Mouse (Mus musculus) heart, postnatal 36 days (tissue): Measurements from ENCODE around the gene Srcap. TPM values are rescaled to one million over a fixed set of nuclear protein-coding genes. Genes with fewer than 3 reads are reported as not detected.
"Not testable (repeated sequence)": the region's sequence is repeated elsewhere in the genome, so short reads cannot be mapped to it uniquely, and the experiment has no call there.

Source experiments
- DNase-seq, 2 experiments: peaks; one replicate each; pipeline ENCODE4 v3.0.0; 2021 to 2022
- intact Hi-C: fragments of 180-260 bp; cut with DNase I; formaldehyde crosslinking; loops from one replicate; pipeline ENCODE4 v1.15.1; 2025
- total RNA-seq, 2 experiments: library from RNA; stranded (reverse); gene quantifications; 2 replicates each; pipeline ENCODE4 v1.2.3; 2021

Srcap gene
- 10 to 100 TPM; 52.1 to 58.8 TPM for total RNA-seq

- intact Hi-C loops: loop anchor here (2.0 to 5.0 kb wide), 2 partner anchors 29 to 255 kb away; no protein-coding TSS in a partner anchor
- DNase-seq: peak; percentile 92 to 94
These were observed at the start of gene Srcap for GRCm38 (mm10) chr7:127511808-127512230. Gene Srcap, plus strand, starts transcription at chr7:127511983.

DNA sequence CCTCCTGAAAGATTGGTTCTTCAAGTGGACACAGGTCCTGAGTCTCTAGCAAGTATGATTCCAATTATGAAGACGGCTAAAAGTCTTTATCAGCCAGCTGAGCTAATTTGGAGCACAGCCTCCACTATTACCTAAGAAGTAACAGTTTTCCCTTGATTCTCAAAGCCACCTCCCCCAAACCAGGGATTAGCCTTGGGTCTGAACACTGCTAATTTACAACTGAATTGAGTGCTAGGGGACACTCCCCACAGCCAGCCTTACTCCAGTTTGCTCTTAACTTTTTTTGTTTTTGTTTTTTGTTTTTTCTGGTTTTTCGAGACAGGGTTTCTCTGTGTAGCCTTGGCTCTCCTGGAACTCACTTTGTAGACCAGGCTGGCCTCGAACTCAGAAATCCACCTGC, 46.6 kb upstream of the Srcap start:
- no peak for DNase-seq
- intact Hi-C loops: no loop called here

DNA sequence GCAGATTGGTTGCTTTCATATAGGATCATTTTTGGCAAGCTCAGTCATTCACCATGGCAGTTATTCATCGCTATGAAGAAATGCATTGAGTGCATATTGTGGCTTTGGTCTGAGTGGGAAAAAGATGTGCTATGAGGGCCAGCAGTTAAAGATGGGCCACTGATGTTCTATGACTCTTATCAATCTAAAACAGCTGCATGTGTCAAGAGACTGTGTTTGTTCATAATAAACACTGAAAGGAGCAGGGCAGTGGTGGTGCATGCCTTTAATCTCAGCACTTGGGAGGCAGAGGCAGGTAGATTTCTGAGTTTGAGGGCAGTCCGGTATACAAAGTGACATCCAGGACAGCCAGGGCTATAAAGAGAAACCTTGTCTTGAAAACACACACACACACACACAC, 46.1 kb upstream of the Srcap start:
- intact Hi-C loops, DNase-seq: not testable (repeated sequence)

GRCm38 (mm10) chr7:127466606-127467005, 45.2 kb upstream of the Srcap start:
- intact Hi-C loops: no loop called here

GRCm38 (mm10) chr7:127470011-127470715, 41.6 kb upstream of the Srcap start:
- DNase-seq: peak; percentile 38 to 39
- intact Hi-C loops: loop anchor here (2.0 to 10.0 kb wide), 4 partner anchors 21 to 445 kb away; partner anchors contain the start of genes Gm42742, Maz, Prrt2 and Zfp688

More at GRCm38 (mm10) chr7:127466606-127467005, 45.2 kb upstream of the Srcap start:
- DNase-seq: no peak

DNA sequence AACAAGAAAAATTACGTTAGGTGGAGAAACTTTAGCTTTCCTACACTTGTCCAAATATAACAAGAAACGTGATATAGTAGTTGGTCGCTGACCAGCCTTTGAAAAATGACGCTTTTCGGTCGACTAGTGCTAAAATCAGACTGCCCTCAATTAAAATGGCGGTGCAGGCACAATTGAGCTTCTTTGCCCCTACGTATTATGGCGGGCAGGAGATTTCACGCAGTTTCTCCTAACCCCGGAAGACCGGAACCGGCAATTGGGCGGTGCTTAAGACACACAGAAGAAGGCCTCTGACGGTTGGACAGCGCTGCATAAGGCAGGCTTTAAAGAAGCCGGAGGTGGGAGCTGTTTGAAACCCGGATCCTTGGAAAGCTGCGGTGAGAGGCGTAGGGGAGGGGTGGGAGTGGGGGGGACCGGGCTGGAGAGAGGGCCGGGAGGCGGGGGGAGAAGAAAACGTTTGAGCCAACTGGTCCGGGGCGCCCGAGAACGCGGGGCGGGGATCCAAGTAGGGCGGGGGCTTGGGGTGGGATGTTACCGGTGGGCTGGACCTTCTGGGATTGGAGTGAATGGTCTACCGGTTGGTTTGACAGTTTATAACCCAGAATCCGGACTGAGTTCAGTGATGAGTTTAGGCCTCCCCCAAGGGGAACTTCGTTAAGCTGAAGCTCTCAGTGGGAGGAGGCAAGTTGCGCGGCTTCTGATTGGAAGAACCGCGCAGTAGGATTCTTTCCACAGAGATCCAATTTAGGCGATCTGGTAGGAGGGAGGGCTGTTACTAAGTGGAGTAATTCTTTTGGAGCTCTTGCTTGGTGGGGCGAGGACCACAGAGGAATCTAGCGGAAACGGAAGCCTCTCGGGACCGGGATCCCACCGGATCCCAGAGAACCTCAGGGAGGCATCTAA, 40.8 kb upstream of the Srcap start:
- DNase-seq: peak; percentile 87 to 88
- intact Hi-C loops: loop anchor here (2.0 to 10.0 kb wide), 4 partner anchors 22 to 446 kb away; partner anchors contain the start of genes Gm42742, Maz, Prrt2 and Zfp688

- intact Hi-C loops: loop anchor here (2.0 to 10.0 kb wide), 4 partner anchors 23 to 447 kb away; partner anchors contain the start of genes Gm42742, Maz, Prrt2 and Zfp688
- no peak for DNase-seq
These were observed 40.2 kb upstream of the Srcap start for GRCm38 (mm10) chr7:127471646-127472010.

GRCm38 (mm10) chr7:127472060-127472459, 39.7 kb upstream of the Srcap start:
- intact Hi-C loops: loop anchor here (5.0 to 10.0 kb wide), 2 partner anchors 65 to 447 kb away; partner anchors contain the start of genes Gm42742, Maz, Prrt2 and Zfp764
- no peak for DNase-seq

- intact Hi-C loops: loop anchor here (5.0 to 10.0 kb wide), 2 partner anchors 66 to 449 kb away; partner anchors contain the start of genes Gm42742, Maz, Prrt2 and Zfp764
These were observed 38.1 kb upstream of the Srcap start for GRCm38 (mm10) chr7:127473705-127474104.

GRCm38 (mm10) chr7:127474378-127475070, 37.3 kb upstream of the Srcap start:
- intact Hi-C loops: loop anchor here (5.0 to 10.0 kb wide), 2 partner anchors 67 to 450 kb away; partner anchors contain the start of genes Gm42742, Maz, Prrt2 and Zfp764
- DNase-seq: no peak

More at GRCm38 (mm10) chr7:127473705-127474104, 38.1 kb upstream of the Srcap start:
- DNase-seq: no peak

- intact Hi-C loops: loop anchor here (10.0 kb wide), 1 partner anchor 450 kb away; the partner anchor contains the start of genes Gm42742, Maz and Prrt2
These were observed 36.5 kb upstream of the Srcap start for GRCm38 (mm10) chr7:127475186-127475740.

DNA sequence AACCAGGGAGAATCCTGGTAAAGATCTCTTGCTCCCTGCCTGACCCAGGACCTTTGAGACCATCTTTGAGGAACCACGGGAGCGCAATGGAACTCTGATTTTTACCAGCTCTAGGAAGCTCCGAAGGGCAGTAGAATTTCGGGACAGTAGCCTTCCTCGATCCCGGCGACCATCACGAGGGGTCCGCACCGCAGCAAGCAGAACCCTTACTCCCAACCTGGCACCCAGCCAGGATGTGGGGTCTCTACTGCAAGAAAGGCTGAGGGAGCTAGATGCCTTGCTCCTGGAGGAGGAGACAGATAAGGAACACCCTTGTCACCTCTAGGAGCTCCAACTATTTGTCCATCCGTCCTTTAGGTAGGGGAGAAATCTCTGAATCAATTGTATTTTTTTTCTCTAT, 35.4 kb upstream of the Srcap start:
- no peak for DNase-seq
- intact Hi-C loops: loop anchor here (10.0 kb wide), 1 partner anchor 452 kb away; the partner anchor contains the start of genes Gm42742, Maz and Prrt2

More at GRCm38 (mm10) chr7:127475186-127475740, 36.5 kb upstream of the Srcap start:
- DNase-seq: no peak

GRCm38 (mm10) chr7:127476855-127477254, 34.9 kb upstream of the Srcap start:
- intact Hi-C loops: loop anchor here (10.0 kb wide), 1 partner anchor 452 kb away; the partner anchor contains the start of genes Gm42742, Maz and Prrt2

GRCm38 (mm10) chr7:127477687-127478634, 33.8 kb upstream of the Srcap start:
- peak; percentile 98 to 99 for DNase-seq
- intact Hi-C loops: loop anchor here (10.0 kb wide), 1 partner anchor 453 kb away; the partner anchor contains the start of genes Gm42742, Maz and Prrt2

More at GRCm38 (mm10) chr7:127476855-127477254, 34.9 kb upstream of the Srcap start:
- no peak for DNase-seq

DNA sequence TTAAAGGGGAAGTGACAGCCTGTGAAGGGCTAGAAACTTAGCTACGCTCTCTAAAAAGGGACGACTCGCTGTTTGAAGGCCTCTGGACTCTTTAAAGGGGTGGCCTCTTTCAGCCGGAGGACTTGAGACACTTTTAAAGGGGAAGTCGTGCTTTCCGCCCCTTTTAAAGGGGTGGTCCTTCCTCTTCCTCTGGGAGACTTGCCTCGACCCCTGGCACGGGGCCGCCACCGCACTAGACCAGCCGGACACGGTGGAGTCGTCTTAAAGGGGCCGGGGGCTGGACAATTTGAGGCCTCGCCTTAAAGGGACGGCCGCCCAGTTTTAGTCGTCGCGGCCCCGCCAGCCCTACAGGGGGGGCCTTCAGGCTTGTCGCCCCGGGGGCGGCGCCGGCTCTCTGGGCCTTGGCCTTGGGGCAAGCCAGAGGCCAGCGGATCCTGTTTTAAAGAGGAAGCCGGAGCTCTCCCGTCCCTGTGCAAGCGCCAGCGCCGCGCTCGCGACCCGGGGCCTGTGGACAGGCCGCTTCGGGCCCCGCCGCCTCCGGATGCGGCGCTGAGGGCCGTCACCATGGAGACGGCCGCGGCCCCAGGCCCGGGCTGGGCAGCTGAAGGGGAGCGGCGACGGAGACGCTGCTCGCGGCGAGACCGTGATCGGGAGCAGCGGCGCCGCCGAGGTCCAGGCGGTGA, 33.0 kb upstream of the Srcap start, which contains the start of gene Fbrs:
TSS of gene Fbrs (plus strand) at position 565 of the 683 bp plus-strand sequence.
- DNase-seq: peak; percentile 96
- intact Hi-C loops: loop anchor here (10.0 kb wide), 1 partner anchor 454 kb away; the partner anchor contains the start of genes Gm42742, Maz and Prrt2

GRCm38 (mm10) chr7:127479318-127480225, 32.2 kb upstream of the Srcap start:
- peak; percentile 27 to 28 for DNase-seq
- intact Hi-C loops: loop anchor here (10.0 kb wide), 2 partner anchors 285 to 455 kb away; partner anchors contain the start of genes Gm42742, Maz, Orai3 and Prrt2
